Mouse (Mus musculus) neural tube, embryonic 15.5 days (tissue): Measurements from ENCODE around the gene Hsp90ab1. TPM values are rescaled to one million over a fixed set of nuclear protein-coding genes. Genes with fewer than 3 reads are reported as not detected.

Experiments used
- ATAC-seq: fragments of 200-750 bp; cut with Nextera tagmentation; 2 replicates; pipeline ENCODE4 v1.8.0; 2017; ENCODE audit warnings: mild to moderate bottlenecking, moderate TSS enrichment, moderate library complexity; ENCODE audit not compliant: low FRiP score
- H3K27ac ChIP-seq: fragments of 300-500 bp; sonication (generic); replicated peaks from 2 replicates; pipeline ENCODE4 v1.5.1; 2015; ENCODE audit warnings: mild to moderate bottlenecking, inconsistent platforms
- H3K27me3 ChIP-seq: fragments of 300-500 bp; sonication (generic); replicated peaks from 2 replicates; pipeline ENCODE4 v1.6.1; 2015; ENCODE audit warnings: inconsistent platforms
- H3K36me3 ChIP-seq: fragments of 300-500 bp; sonication (generic); 2 replicates; pipeline ENCODE4 v1.6.1; 2015; ENCODE audit warnings: inconsistent platforms
- H3K4me1 ChIP-seq: fragments of 300-500 bp; sonication (generic); 2 replicates; pipeline ENCODE4 v1.6.1; 2015; ENCODE audit warnings: inconsistent platforms
- H3K4me2 ChIP-seq: fragments of 300-500 bp; sonication (generic); 2 replicates; pipeline ENCODE4 v1.6.1; 2015; ENCODE audit warnings: inconsistent platforms, mild to moderate bottlenecking, moderate library complexity
- H3K4me3 ChIP-seq: fragments of 300-500 bp; sonication (generic); replicated peaks from 2 replicates; pipeline ENCODE4 v1.5.1; 2015; ENCODE audit warnings: mild to moderate bottlenecking, inconsistent platforms
- H3K9ac ChIP-seq: fragments of 300-500 bp; sonication (generic); replicated peaks from 2 replicates; pipeline ENCODE4 v1.6.1; 2015; ENCODE audit warnings: mild to moderate bottlenecking, inconsistent platforms
- H3K9me3 ChIP-seq: fragments of 300-500 bp; sonication (generic); replicated peaks from 2 replicates; pipeline ENCODE4 v1.6.1; 2016; ENCODE audit warnings: inconsistent platforms
- WGBS: fragments of 180-500 bp; shearing (Covaris S2); methylation state at CpG from one replicate; pipeline ENCODE4 v1.1.7; 2015; ENCODE audit warnings: mixed read lengths; 5-methylcytosine and 5-hydroxymethylcytosine counted together
- polyA plus RNA-seq: library from polyadenylated mRNA; unstranded; fragments of >200 nt; fragmentation: Nextera tagmentation; extraction: Ambion mirVana; gene quantifications from 2 replicates; pipeline ENCODE4 v1.2.1, GENCODE M21; 2015

Gene Hsp90ab1
- polyA plus RNA-seq, 1 experiment from 2014 or later, result 1,466 TPM

DNA sequence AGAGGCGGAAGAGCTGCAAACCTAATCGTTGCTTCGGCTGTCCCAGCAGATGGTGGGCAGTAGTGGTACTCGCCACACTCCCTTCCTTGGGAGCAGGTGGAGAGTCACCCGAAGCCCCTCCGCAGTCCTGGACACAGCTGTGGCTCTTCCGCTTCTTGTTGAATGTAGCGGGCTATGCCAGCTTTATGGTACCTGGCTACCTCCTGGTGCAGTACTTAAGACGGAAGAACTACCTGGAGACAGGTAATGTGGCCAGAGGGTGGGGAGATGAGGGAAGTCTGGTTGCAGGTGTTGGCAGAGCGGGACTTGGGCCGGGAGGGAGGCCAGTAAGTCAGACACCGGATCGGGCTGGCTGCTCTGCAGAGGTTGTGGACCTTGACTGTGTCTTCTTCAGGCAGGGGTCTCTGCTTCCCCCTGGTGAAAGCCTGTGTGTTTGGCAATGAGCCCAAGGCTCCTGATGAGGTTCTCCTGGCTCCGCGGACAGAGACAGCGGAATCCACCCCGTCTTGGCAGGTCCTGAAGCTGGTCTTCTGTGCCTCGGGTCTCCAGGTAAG, 8.5 kb downstream of the Hsp90ab1 start:
- no peak; the same call in 1 of the 2 replicates for ATAC-seq
- H3K4me1 ChIP-seq, result peaks cover 48% of the 10 kb centered on the region
- peaks cover 43% of the 10 kb centered on the region for H3K36me3 ChIP-seq
- 9% methylated on average over 18 of the region's 18 CpGs for WGBS
- no peaks in the 10 kb centered on the region for H3K9me3 ChIP-seq
- H3K27me3 ChIP-seq, result no peaks in the 10 kb centered on the region
- H3K4me2 ChIP-seq, result peak overlapping the region; percentile 96
- H3K27ac ChIP-seq, result peak overlapping the region; percentile 88
- peak overlapping the region; percentile 91 for H3K9ac ChIP-seq
- H3K4me3 ChIP-seq, result peak overlapping the region; percentile 83

- Histone ChIP-seq H3K9ac (peak within 1 kb of the TSS; percentile 91), H3K4me3 (peak within 1 kb of the TSS; percentile 83), H3K4me2 (peak within 1 kb of the TSS; percentile 96), H3K27me3 (no peaks in the 10 kb centered on the region), H3K4me1 (peaks cover 41% of the 10 kb centered on the region), H3K27ac (peak within 1 kb of the TSS; percentile 88), H3K9me3 (no peaks in the 10 kb centered on the region), H3K36me3 (peaks cover 36% of the 10 kb centered on the region)
- peak; percentile 87 for ATAC-seq
- WGBS, result under 1% methylated on average over 59 of the region's 61 CpGs
Observed at GRCm38 (mm10) chr17:45563655-45564530, 9.2 kb downstream of the Hsp90ab1 start, which contains the start of gene Slc35b2. TSS of gene Slc35b2 (plus strand) at chr17:45563874.

DNA sequence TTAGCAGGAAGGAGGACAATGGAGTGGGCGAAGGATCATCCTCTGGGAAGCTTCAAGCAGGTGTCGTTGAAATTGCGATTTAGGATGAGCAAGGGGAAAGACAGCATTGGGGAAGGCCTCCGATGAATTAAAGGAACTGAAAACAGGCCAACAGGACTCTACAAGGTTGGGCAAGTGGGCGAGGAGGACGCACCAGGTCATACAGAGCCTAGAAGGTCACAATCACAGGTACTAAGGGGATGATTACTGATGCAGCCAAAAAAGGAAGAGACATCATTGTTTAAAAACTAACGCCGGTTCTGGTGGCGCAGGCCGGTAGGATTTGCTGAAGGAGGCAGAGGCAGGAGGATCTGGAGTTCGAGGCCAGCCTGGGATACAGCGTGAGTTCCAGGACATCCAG, 9.9 kb downstream of the Hsp90ab1 start:
- WGBS, result 83% methylated on average over 12 of the region's 12 CpGs
- H3K9me3 ChIP-seq, result no peaks in the 10 kb centered on the region
- peak overlapping the region; percentile 96 for H3K4me2 ChIP-seq

GRCm38 (mm10) chr17:45559732-45560525, 13.1 kb downstream of the Hsp90ab1 start:
- no peak overlapping the region for H3K9ac ChIP-seq
- H3K27me3 ChIP-seq, result peaks cover 11% of the 10 kb centered on the region
- H3K4me2 ChIP-seq, result no peak overlapping the region
- peaks cover 24% of the 10 kb centered on the region for H3K4me1 ChIP-seq
- H3K36me3 ChIP-seq, result no peaks in the 10 kb centered on the region
- H3K9me3 ChIP-seq, result no peaks in the 10 kb centered on the region
- no peak for ATAC-seq
- no peak overlapping the region for H3K4me3 ChIP-seq
- 92% methylated on average over 15 of the region's 15 CpGs for WGBS
- no peak overlapping the region for H3K27ac ChIP-seq

More for the DNA sequence above, 9.9 kb downstream of the Hsp90ab1 start:
- H3K27me3 ChIP-seq, result no peaks in the 10 kb centered on the region
- peak overlapping the region; percentile 83; the same call in 1 of the 2 replicates for H3K4me3 ChIP-seq
- peaks cover 35% of the 10 kb centered on the region for H3K4me1 ChIP-seq
- H3K9ac ChIP-seq, result no peak overlapping the region
- no peak for ATAC-seq
- peak overlapping the region; percentile 88; the same call in 1 of the 2 replicates for H3K27ac ChIP-seq
- peaks cover 29% of the 10 kb centered on the region for H3K36me3 ChIP-seq

GRCm38 (mm10) chr17:45557998-45558862, 14.8 kb downstream of the Hsp90ab1 start:
- no peak overlapping the region for H3K4me2 ChIP-seq
- no peak overlapping the region for H3K9ac ChIP-seq
- no peak overlapping the region for H3K4me3 ChIP-seq
- ATAC-seq, result no peak
- no peaks in the 10 kb centered on the region for H3K9me3 ChIP-seq
- H3K4me1 ChIP-seq, result peaks cover 17% of the 10 kb centered on the region
- peaks cover 13% of the 10 kb centered on the region for H3K27me3 ChIP-seq
- 76% methylated on average over 16 of the region's 16 CpGs for WGBS
- no peaks in the 10 kb centered on the region for H3K36me3 ChIP-seq
- no peak overlapping the region for H3K27ac ChIP-seq

DNA sequence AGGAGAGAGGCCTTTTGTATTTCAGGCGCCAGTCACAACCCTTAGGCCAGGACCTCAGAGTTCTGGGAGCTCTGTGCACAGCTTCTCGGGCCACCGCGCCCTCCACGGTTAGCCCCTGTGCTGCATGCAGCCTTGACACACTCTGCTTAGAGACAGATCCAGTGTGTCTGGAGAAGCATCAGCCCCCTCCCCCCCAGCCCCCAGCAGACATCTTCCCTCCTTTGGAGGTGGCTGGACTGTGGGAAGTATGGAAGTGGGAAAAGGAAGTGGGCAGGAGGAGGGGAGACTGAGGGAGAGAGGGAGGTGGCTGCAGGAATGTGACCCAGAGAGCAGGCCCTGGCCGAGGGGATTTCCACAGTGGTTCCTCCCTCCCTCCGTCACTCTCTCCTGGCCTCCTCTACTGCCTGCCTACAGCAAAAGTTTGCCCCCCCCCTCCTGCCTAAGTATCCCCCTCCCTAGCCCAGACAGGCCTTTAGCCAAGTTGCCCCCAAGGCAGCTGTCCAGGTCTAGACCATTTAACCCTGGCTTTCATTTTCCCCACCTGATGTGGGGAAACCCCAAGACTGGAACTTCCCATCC, 15.7 kb downstream of the Hsp90ab1 start:
- 63% methylated on average over 7 of the region's 7 CpGs for WGBS
- H3K4me2 ChIP-seq, result 0 out of 2 replicates have a peak overlapping the region, but pooled peaks have one; percentile 99
- H3K27me3 ChIP-seq, result peaks cover 16% of the 10 kb centered on the region
- no peak for ATAC-seq
- H3K4me1 ChIP-seq, result peaks cover 17% of the 10 kb centered on the region
- H3K4me3 ChIP-seq, result no peak overlapping the region
- no peaks in the 10 kb centered on the region for H3K9me3 ChIP-seq
- no peak overlapping the region for H3K27ac ChIP-seq
- no peaks in the 10 kb centered on the region for H3K36me3 ChIP-seq
- no peak overlapping the region for H3K9ac ChIP-seq

GRCm38 (mm10) chr17:45556514-45557245, 16.4 kb downstream of the Hsp90ab1 start:
- Histone ChIP-seq H3K4me1 (peaks cover 21% of the 10 kb centered on the region), H3K9ac (peak overlapping the region; percentile 74; the same call in 1 of the 2 replicates), H3K27me3 (peaks cover 16% of the 10 kb centered on the region), H3K27ac (no peak overlapping the region), H3K36me3 (no peaks in the 10 kb centered on the region), H3K4me3 (peak overlapping the region; percentile 64), H3K9me3 (no peaks in the 10 kb centered on the region), H3K4me2 (peak overlapping the region; percentile 99)
- WGBS, result 80% methylated on average over 3 of the region's 3 CpGs
- ATAC-seq, result no peak

DNA sequence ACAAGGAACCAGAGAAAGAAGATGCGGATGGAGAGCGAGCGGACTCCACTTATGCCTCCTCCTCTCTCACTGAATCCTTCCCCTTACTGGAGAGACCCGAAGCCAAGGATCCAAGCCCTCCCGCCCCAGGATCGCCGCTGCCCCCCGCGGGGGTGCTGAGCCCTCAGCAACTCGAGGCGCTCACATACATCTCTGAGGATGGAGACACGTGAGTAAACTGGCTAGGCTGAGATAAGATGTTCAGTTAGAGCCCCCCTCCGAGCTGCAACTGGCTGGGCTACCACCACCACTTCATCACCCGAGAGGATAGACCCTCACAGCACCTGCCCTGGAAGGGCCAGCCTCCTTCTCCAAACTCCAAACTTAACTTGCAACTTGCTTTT, 17.0 kb downstream of the Hsp90ab1 start:
- 3% methylated on average over 14 of the region's 14 CpGs for WGBS
- Histone ChIP-seq H3K27me3 (peaks cover 16% of the 10 kb centered on the region), H3K36me3 (no peaks in the 10 kb centered on the region), H3K27ac (no peak overlapping the region), H3K4me2 (peak overlapping the region; percentile 99), H3K4me3 (peak overlapping the region; percentile 64), H3K9ac (peak overlapping the region; percentile 74), H3K9me3 (no peaks in the 10 kb centered on the region), H3K4me1 (peaks cover 21% of the 10 kb centered on the region)
- ATAC-seq, result no peak

DNA sequence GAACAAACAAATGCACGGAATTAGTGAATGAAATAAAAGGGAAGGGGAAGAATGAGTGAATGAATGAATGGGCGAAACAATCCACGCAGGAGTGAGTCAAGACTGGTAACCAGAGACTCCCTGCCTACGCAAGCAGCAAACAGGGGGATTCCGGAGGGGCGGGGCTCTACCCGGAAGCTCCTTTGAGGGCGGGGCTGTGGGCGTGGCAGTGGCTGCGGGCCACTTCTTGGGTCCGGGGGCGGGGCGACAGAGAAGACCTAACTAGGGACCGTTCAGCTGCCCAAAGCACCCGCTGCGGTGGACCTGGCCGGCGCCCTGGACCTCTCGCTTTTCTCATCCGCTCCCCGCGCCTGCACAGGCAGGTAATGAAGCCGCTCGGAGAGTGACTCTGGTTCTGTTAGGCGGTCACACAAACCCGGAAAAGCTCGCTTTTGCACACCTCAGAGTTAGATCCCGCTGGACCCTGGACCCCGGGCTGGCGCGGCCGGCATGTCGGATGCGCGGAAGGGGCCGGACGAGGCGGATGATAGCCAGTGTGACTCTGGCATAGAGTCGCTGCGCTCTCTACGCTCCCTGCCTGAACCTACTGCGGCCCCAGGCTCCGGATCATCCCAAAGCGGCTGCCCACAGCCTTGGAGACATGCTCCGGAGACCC, 17.5 kb downstream of the Hsp90ab1 start, which contains the start of gene Nfkbie:
Gene Nfkbie (plus strand): TSS at position 252 of the 655 bp plus-strand sequence.
- Histone ChIP-seq H3K4me3 (peak within 1 kb of the TSS; percentile 64), H3K27me3 (peaks cover 16% of the 10 kb centered on the region), H3K36me3 (no peaks in the 10 kb centered on the region), H3K9ac (peak within 1 kb of the TSS; percentile 74), H3K4me2 (peak within 1 kb of the TSS; percentile 99), H3K4me1 (peaks cover 21% of the 10 kb centered on the region), H3K27ac (0 out of 2 replicates have a peak within 1 kb of the TSS, but pooled peaks have one; percentile 29), H3K9me3 (no peaks in the 10 kb centered on the region)
- ATAC-seq, result peak; percentile 68
- WGBS, result under 1% methylated on average over 45 of the region's 45 CpGs
